Mouse (Mus musculus): ENCODE data around the gene Cd300ld4. TPM values are rescaled to one million over a fixed set of nuclear protein-coding genes. Genes with fewer than 3 reads are reported as not detected.
"Not testable (repeated sequence)": the region's sequence is repeated elsewhere in the genome, so short reads cannot be mapped to it uniquely, and the experiment has no call there.

Gene Cd300ld4
- polyA plus RNA-seq, 1 experiment from 2014 or later: not detected

DNA sequence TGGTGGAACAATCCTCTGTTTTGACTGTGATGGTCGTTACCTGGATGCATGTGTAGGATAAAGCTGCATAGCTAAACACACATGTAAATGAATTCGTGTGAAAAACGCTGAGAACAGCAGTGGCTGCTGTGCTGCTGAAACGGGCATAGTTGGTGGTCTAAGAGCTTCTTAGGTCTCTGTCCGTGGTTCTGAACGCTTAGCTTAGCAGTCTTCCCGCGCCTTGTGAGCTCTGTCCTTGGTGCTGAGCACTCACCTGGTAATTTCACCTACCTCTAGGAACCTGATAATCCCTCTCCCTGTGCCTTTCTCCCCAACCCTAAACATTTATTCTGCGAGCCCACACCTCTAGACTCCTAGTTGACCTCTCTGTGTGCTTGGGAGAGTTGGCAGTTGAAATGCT, 25.4 kb upstream of the Cd300ld4 start:
- no peaks in the 10 kb centered on the region for H3K36me3 ChIP-seq
- 4% methylated on average over 9 of the region's 9 CpGs for WGBS
- ATAC-seq (ENCODE audit: extremely low read depth, insufficient number of reproducible peaks, low FRiP score, low TSS enrichment): no peak
- H3K4me2 ChIP-seq: no peak overlapping the region
- no peak overlapping the region for H3K9ac ChIP-seq
- H3K27me3 ChIP-seq (replicated peaks): no peaks in the 10 kb centered on the region; the same call in 1 of the 2 replicates
- H3K9me3 ChIP-seq: no peaks in the 10 kb centered on the region
- no peak overlapping the region for H3K27ac ChIP-seq (replicated peaks)
- no peak overlapping the region for H3K4me3 ChIP-seq
- no peaks in the 10 kb centered on the region for H3K4me1 ChIP-seq

DNA sequence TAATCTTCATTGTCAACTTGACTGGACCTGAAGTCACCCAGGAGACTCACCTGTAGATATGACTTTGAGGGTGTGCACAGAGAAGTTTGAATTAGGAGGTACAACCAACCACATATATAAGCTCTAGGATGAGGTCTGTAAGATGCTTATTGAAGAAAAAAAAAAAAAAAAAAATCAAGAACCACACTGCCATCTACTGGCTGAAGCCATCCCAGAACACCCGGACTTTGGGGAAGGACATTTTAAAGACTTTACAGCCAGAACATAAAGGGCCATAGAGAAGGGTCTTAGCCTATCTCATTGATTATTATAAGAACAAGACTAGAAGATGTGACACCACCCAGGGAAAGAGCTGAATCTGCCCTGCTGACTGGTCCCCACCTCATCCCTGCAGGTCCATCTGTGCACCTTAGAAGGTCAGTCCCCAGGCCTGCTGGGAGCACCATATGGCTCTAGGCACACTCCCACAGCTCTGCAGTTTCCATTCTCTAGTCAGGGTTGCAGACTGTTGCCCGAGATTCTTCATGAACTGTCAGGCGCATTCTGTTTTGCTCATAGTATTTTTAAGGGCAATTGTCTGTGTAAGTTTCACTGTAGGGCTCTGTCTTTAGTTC, 22.6 kb upstream of the Cd300ld4 start:
- no peak for ATAC-seq (ENCODE audit: extremely low read depth, insufficient number of reproducible peaks, low FRiP score, low TSS enrichment)
- Histone ChIP-seq H3K4me3 (no peak overlapping the region), H3K9me3 (no peaks in the 10 kb centered on the region), H3K9ac (no peak overlapping the region), H3K4me2 (no peak overlapping the region), H3K27me3 (replicated peaks) (no peaks in the 10 kb centered on the region; the same call in 1 of the 2 replicates), H3K27ac (replicated peaks) (no peak overlapping the region), H3K36me3 (no peaks in the 10 kb centered on the region), H3K4me1 (no peaks in the 10 kb centered on the region)
- WGBS: 30% methylated on average over 3 of the region's 3 CpGs

DNA sequence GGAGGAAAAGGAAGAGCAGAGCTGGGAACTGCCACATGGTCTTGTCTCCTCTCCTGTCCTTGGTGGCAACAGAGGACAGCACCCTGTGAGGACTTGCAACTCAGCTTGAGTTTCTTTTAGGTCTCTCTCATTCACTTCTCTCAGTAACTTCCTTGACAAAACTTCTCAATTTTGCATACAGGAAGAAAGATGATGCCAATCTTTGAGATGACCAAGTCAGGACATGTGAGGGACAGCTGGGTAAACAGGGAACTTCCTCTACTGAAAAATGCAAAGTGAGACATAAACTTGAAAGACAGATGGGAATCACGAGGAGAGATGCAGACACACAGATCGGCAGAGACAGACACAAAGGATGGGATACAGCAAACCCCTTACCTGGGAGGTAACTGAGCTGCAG, 21.4 kb upstream of the Cd300ld4 start, which contains the start of gene Cd300ld3:
Cd300ld3 (minus strand) TSS at position 151 of the 400 bp plus-strand sequence.
- no peak within 1 kb of the TSS for H3K4me2 ChIP-seq
- ATAC-seq (ENCODE audit: extremely low read depth, insufficient number of reproducible peaks, low FRiP score, low TSS enrichment): no peak
- H3K9me3 ChIP-seq: no peaks in the 10 kb centered on the region
- no peaks in the 10 kb centered on the region; the same call in 1 of the 2 replicates for H3K27me3 ChIP-seq (replicated peaks)
- H3K9ac ChIP-seq: no peak within 1 kb of the TSS
- no peak within 1 kb of the TSS for H3K27ac ChIP-seq (replicated peaks)
- H3K4me1 ChIP-seq: no peaks in the 10 kb centered on the region
- no peaks in the 10 kb centered on the region for H3K36me3 ChIP-seq
- 64% methylated on average over 2 of the region's 2 CpGs for WGBS
- no peak within 1 kb of the TSS for H3K4me3 ChIP-seq

DNA sequence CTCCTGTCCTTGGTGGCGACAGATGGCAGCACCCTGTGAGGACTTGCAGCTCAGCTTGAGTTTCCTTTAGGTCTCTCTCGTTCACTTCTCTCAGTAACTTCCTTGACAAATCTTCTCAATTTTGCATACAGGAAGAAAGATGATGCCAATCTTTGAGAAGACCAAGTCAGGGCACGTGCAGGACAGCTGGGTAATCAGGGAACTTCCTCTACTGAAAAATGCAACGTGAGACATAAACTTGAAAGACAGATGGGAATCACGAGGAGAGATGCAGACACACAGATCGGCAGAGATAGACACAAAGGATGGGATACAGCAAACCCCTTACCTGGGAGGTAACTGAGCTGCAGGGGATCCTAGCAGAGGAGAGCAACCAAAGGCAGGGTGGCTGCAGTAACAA, 10.9 kb upstream of the Cd300ld4 start, which contains the start of gene Cd300ld5:
Cd300ld5 (minus strand) TSS at position 101 of the 400 bp plus-strand sequence.
- H3K4me1 ChIP-seq; H3K4me2 ChIP-seq; H3K27ac ChIP-seq (replicated peaks); H3K36me3 ChIP-seq; H3K9ac ChIP-seq; H3K9me3 ChIP-seq; H3K4me3 ChIP-seq; ATAC-seq (ENCODE audit: extremely low read depth, insufficient number of reproducible peaks, low FRiP score, low TSS enrichment); H3K27me3 ChIP-seq (replicated peaks): not testable (repeated sequence)
- no CpG with 5 or more reads among the region's 6 CpGs for WGBS

DNA sequence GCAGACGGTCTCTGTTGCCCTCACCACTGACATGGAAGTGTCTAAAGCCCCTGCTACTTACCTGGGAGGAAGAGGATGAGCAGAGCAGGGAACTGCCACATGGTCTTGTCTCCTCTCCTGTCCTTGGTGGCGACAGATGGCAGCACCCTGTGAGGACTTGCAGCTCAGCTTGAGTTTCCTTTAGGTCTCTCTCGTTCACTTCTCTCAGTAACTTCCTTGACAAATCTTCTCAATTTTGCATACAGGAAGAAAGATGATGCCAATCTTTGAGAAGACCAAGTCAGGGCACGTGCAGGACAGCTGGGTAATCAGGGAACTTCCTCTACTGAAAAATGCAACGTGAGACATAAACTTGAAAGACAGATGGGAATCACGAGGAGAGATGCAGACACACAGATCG, 10.7 kb downstream of the Cd300ld4 start, which contains the start of gene Cd300ld2:
Cd300ld2 (minus strand) TSS at position 101 of the 400 bp plus-strand sequence.
- no CpG with 5 or more reads among the region's 7 CpGs for WGBS
- H3K9ac ChIP-seq; H3K27ac ChIP-seq (replicated peaks); ATAC-seq (ENCODE audit: extremely low read depth, insufficient number of reproducible peaks, low FRiP score, low TSS enrichment); H3K4me2 ChIP-seq; H3K4me1 ChIP-seq; H3K27me3 ChIP-seq (replicated peaks); H3K4me3 ChIP-seq; H3K9me3 ChIP-seq; H3K36me3 ChIP-seq: not testable (repeated sequence)

DNA sequence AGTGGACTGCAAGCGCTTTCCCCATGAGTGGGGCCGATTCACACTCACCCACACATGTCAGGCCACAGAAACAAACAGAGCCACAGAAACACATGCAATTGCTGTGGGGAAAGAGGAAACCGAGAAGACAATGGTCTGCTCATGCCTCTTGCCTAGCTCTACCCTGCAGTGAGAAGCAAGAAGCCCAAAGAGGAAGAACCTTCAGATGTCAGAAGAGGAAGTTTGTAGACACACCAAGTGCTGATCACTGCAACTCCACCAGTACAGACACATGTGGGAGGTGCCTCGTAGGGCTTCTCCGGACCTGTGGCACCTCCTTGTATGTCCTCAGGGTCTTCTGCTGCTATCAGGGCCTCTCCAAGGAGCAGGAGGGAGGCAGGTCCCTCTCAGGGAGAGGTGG, 22.7 kb downstream of the Cd300ld4 start:
- Histone ChIP-seq H3K9me3 (no peaks in the 10 kb centered on the region), H3K4me2 (no peak overlapping the region), H3K27me3 (replicated peaks) (0 out of 2 replicates have a peak, but pooled peaks cover 4% of the 10 kb centered on the region), H3K36me3 (no peaks in the 10 kb centered on the region), H3K4me3 (no peak overlapping the region), H3K27ac (replicated peaks) (no peak overlapping the region), H3K9ac (no peak overlapping the region), H3K4me1 (no peaks in the 10 kb centered on the region)
- no peak for ATAC-seq (ENCODE audit: extremely low read depth, insufficient number of reproducible peaks, low FRiP score, low TSS enrichment)
- 71% methylated on average over 5 of the region's 5 CpGs for WGBS

DNA sequence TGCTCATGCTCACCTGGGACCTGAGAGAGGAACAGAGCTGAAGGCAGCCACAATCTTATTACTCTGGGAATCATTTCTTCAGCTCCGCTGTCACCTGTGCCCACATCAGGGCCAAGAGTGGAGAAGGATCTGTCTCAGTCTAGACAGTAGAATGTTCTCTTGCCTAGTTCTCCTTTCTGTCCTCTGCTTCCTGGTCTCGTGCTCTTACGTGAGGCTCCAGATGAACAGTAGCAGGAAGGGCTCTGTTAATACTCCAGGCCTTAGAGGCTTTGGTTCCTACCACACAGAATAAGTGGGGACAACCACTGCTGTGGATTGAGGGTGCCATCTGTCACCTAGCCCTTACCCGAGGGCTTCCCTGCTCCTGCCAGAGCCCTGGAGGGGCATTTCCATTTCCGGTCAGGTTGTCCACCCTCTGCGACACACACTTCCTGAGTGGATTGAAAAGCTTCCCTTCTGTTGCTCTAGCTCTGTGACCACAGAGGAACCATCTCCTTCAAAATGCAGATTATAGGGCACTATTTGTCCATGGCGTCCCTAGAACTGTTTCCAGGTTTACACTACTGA, 25.3 kb downstream of the Cd300ld4 start, which contains the start of gene Cd300c2:
Cd300c2 (minus strand) TSS at position 407 of the 567 bp plus-strand sequence.
- H3K27ac ChIP-seq (replicated peaks): no peak within 1 kb of the TSS
- no peak for ATAC-seq (ENCODE audit: extremely low read depth, insufficient number of reproducible peaks, low FRiP score, low TSS enrichment)
- no peak within 1 kb of the TSS for H3K9ac ChIP-seq
- H3K36me3 ChIP-seq: no peaks in the 10 kb centered on the region
- 0 out of 2 replicates have a peak, but pooled peaks cover 8% of the 10 kb centered on the region for H3K27me3 ChIP-seq (replicated peaks)
- no peaks in the 10 kb centered on the region for H3K4me1 ChIP-seq
- no peak within 1 kb of the TSS for H3K4me3 ChIP-seq
- H3K4me2 ChIP-seq: no peak within 1 kb of the TSS
- WGBS: 70% methylated on average over 7 of the region's 7 CpGs
- no peaks in the 10 kb centered on the region for H3K9me3 ChIP-seq

DNA sequence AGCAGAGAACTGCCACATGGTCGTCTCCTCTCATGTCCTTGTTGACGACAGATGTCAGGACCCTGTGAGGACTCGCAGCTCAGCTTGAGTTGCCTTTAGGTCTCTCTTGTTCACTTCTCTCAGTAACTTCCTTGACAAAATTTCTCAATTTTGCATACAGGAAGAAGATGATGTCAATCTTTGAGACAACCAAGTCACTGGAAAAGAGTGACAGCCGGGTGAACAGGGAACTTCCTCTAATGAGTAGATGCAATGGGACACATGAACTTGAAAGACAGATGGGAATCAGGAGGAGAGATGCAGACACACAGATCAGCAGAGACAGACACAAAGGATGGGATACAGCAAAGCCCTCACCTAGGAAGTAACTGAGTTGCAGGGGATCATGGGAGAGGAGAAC, 37.0 kb downstream of the Cd300ld4 start, which contains the start of gene Cd300ld:
Cd300ld (minus strand) TSS at position 130 of the 400 bp plus-strand sequence.
- Histone ChIP-seq H3K9ac (no peak within 1 kb of the TSS), H3K9me3 (no peaks in the 10 kb centered on the region), H3K27me3 (replicated peaks) (no peaks in the 10 kb centered on the region), H3K36me3 (no peaks in the 10 kb centered on the region), H3K4me1 (no peaks in the 10 kb centered on the region), H3K27ac (replicated peaks) (no peak within 1 kb of the TSS), H3K4me2 (no peak within 1 kb of the TSS), H3K4me3 (no peak within 1 kb of the TSS)
- ATAC-seq (ENCODE audit: extremely low read depth, insufficient number of reproducible peaks, low FRiP score, low TSS enrichment): no peak
- WGBS: 65% methylated on average over 4 of the region's 4 CpGs

DNA sequence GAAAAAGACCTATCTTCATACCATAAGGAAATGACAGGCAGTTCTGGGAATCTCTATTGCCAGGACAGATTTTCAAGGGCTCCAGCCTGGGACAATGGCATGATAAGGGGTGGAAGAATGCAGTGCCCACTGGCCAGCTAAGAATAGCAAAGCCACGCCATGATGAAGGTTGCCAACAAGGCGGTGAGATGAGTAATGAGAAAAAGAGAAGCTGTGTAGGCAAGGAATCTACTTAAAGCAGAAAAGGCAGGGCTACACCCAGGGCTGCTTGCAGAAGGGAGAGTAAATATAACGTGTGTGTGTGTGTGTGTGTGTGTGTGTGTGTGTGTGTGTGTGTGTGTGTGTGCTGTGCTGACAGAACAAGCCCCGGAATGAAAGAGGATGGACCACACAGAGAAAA, 44.9 kb downstream of the Cd300ld4 start:
- H3K4me1 ChIP-seq: no peaks in the 10 kb centered on the region
- 53% methylated on average over 3 of the region's 4 CpGs for WGBS
- no peaks in the 10 kb centered on the region for H3K36me3 ChIP-seq
- no peak overlapping the region for H3K9ac ChIP-seq
- peaks cover 22% of the 10 kb centered on the region for H3K9me3 ChIP-seq
- no peak for ATAC-seq (ENCODE audit: extremely low read depth, insufficient number of reproducible peaks, low FRiP score, low TSS enrichment)
- H3K4me2 ChIP-seq: no peak overlapping the region
- H3K27ac ChIP-seq (replicated peaks): no peak overlapping the region
- no peaks in the 10 kb centered on the region for H3K27me3 ChIP-seq (replicated peaks)
- no peak overlapping the region for H3K4me3 ChIP-seq

DNA sequence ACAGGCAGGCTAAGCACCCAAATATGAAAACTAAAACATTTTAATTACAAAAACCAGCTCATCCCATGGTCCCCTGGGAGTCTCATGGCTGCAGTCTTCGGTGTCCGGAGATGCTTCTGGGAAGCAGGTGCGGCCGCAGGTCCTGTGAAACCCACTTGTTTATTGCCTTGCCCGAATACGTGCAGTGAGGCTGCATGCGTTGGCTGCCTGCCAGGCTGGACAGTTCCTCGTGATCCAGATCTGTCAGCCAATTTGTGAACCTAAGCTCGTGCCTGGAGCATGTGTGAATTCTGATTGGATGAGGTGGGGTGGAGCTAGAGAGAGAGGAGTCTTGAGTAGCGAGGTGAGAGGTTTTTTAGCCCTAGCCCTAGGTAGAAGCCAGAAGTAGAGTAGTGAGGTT, 54.1 kb downstream of the Cd300ld4 start:
- Histone ChIP-seq H3K27ac (replicated peaks) (no peak overlapping the region), H3K9ac (no peak overlapping the region), H3K9me3 (peaks cover 28% of the 10 kb centered on the region), H3K4me1 (no peaks in the 10 kb centered on the region), H3K27me3 (replicated peaks) (no peaks in the 10 kb centered on the region), H3K4me2 (no peak overlapping the region), H3K4me3 (no peak overlapping the region), H3K36me3 (no peaks in the 10 kb centered on the region)
- WGBS: 75% methylated on average over 10 of the region's 10 CpGs
- no peak for ATAC-seq (ENCODE audit: extremely low read depth, insufficient number of reproducible peaks, low FRiP score, low TSS enrichment)

All from heart, embryonic 13.5 days (tissue).